Mouse (Mus musculus) hindbrain, embryonic 11.5 days (tissue): Measurements from ENCODE around the gene Sstr5. TPM values are rescaled to one million over a fixed set of nuclear protein-coding genes. Genes with fewer than 3 reads are reported as not detected.
A peak's percentile ranks its signal among the peaks of the same experiment; 100 is the strongest.

Experiments
- ATAC-seq: fragments of 200-750 bp; cut with Nextera tagmentation; 2 replicates; pipeline ENCODE4 v1.8.0; 2017; ENCODE audit warnings: mild to moderate bottlenecking, moderate TSS enrichment, moderate library complexity; ENCODE audit not compliant: low FRiP score
- DNase-seq: peaks from one replicate; pipeline ENCODE4 v3.0.0-alpha.2; 2015; ENCODE audit warnings: low spot score
- H3K27ac ChIP-seq: fragments of 300-500 bp; sonication (generic); 2 replicates; pipeline ENCODE4 v1.5.1; 2014; ENCODE audit warnings: mild to moderate bottlenecking, low read depth, low read length
- H3K27me3 ChIP-seq: fragments of 300-500 bp; sonication (generic); 2 replicates; pipeline ENCODE4 v1.6.1; 2014; ENCODE audit warnings: mild to moderate bottlenecking, low read length, moderate library complexity, mixed read lengths; ENCODE audit not compliant: control insufficient read depth, insufficient read depth
- H3K36me3 ChIP-seq: fragments of 300-500 bp; sonication (generic); 2 replicates; pipeline ENCODE4 v1.6.1; 2014; ENCODE audit warnings: mild to moderate bottlenecking, low read length, moderate library complexity, mixed read lengths; ENCODE audit not compliant: control insufficient read depth, insufficient read depth
- H3K4me1 ChIP-seq: fragments of 300-500 bp; sonication (generic); replicated peaks from 2 replicates; pipeline ENCODE4 v1.6.1; 2014; ENCODE audit warnings: low read length, mixed read lengths; ENCODE audit not compliant: control insufficient read depth, insufficient read depth
- H3K4me2 ChIP-seq: fragments of 300-500 bp; sonication (generic); replicated peaks from 2 replicates; pipeline ENCODE4 v1.6.1; 2014; ENCODE audit warnings: mild to moderate bottlenecking, low read depth, low read length
- H3K4me3 ChIP-seq: fragments of 300-500 bp; sonication (generic); 2 replicates; pipeline ENCODE4 v1.5.1; 2014; ENCODE audit warnings: low read depth, low read length
- H3K9ac ChIP-seq: fragments of 300-500 bp; sonication (generic); 2 replicates; pipeline ENCODE4 v1.6.1; 2014; ENCODE audit warnings: low read depth, low read length
- H3K9me3 ChIP-seq: fragments of 300-500 bp; sonication (generic); 2 replicates; pipeline ENCODE4 v1.6.1; 2016; ENCODE audit warnings: low read length; ENCODE audit not compliant: control insufficient read depth
- WGBS: fragments of 180-500 bp; shearing (Covaris S2); extraction: QIAGEN DNeasy Blood & Tissue Kit; methylation state at CpG from one replicate; pipeline ENCODE4 v1.1.7; 2014; 5-methylcytosine and 5-hydroxymethylcytosine counted together
- polyA plus RNA-seq: library from polyadenylated mRNA; unstranded; fragments of >200 nt; fragmentation: Nextera tagmentation; extraction: Ambion mirVana; gene quantifications from 2 replicates; pipeline ENCODE4 v1.2.1, GENCODE M21; 2014

Gene Sstr5
- polyA plus RNA-seq = 0.07 and 0.12 TPM in 2 replicates

GRCm38 (mm10) chr17:25497013-25497412, at the start of gene Sstr5:
TSS of gene Sstr5 (minus strand) at chr17:25497288.
- H3K4me3 ChIP-seq = peak within 1 kb of the TSS; percentile 28
- H3K27me3 ChIP-seq = peaks cover 19% of the 10 kb centered on the region
- no peak within 1 kb of the TSS for H3K9ac ChIP-seq
- H3K36me3 ChIP-seq = no peaks in the 10 kb centered on the region
- H3K4me2 ChIP-seq = peak within 1 kb of the TSS; percentile 58
- H3K4me1 ChIP-seq = peaks cover 7% of the 10 kb centered on the region
- no peak within 1 kb of the TSS for H3K27ac ChIP-seq
- peak; percentile 68 for DNase-seq
- no peak for ATAC-seq
- 2% methylated on average over 19 of the region's 28 CpGs for WGBS
- no peaks in the 10 kb centered on the region for H3K9me3 ChIP-seq

- Histone ChIP-seq H3K4me3 (no peak overlapping the region), H3K9me3 (no peaks in the 10 kb centered on the region), H3K9ac (no peak overlapping the region), H3K4me2 (no peak overlapping the region), H3K27ac (no peak overlapping the region), H3K36me3 (no peaks in the 10 kb centered on the region), H3K4me1 (peaks cover 3% of the 10 kb centered on the region; the same call in 1 of the 2 replicates), H3K27me3 (no peaks in the 10 kb centered on the region)
- DNase-seq (no peak), ATAC-seq (no peak)
- WGBS = 89% methylated on average over 4 of the region's 4 CpGs
Measured at GRCm38 (mm10) chr17:25541768-25542167, 44.7 kb upstream of the Sstr5 start.

- H3K27me3 ChIP-seq = no peaks in the 10 kb centered on the region
- H3K4me1 ChIP-seq = peaks cover 3% of the 10 kb centered on the region; the same call in 1 of the 2 replicates
- no peak overlapping the region for H3K27ac ChIP-seq
- H3K9me3 ChIP-seq = no peaks in the 10 kb centered on the region
- no peak overlapping the region for H3K9ac ChIP-seq
- H3K4me3 ChIP-seq = no peak overlapping the region
- WGBS = 83% methylated on average over 5 of the region's 5 CpGs
- DNase-seq (no peak), ATAC-seq (no peak)
- H3K4me2 ChIP-seq = no peak overlapping the region
- no peaks in the 10 kb centered on the region for H3K36me3 ChIP-seq
Measured at GRCm38 (mm10) chr17:25540731-25541130, 43.6 kb upstream of the Sstr5 start.

GRCm38 (mm10) chr17:25538945-25539875, 42.1 kb upstream of the Sstr5 start:
- Histone ChIP-seq H3K4me2 (0 out of 2 replicates have a peak overlapping the region, but pooled peaks have one; percentile 11), H3K36me3 (no peaks in the 10 kb centered on the region), H3K27ac (no peak overlapping the region; the same call in 1 of the 2 replicates), H3K9ac (peak overlapping the region; percentile 19; the same call in 1 of the 2 replicates), H3K4me1 (peaks cover 3% of the 10 kb centered on the region; the same call in 1 of the 2 replicates), H3K4me3 (no peak overlapping the region), H3K27me3 (no peaks in the 10 kb centered on the region), H3K9me3 (no peaks in the 10 kb centered on the region)
- 48% methylated on average over 27 of the region's 27 CpGs for WGBS
- DNase-seq (peak; percentile 36), ATAC-seq (no peak)

GRCm38 (mm10) chr17:25530357-25531022, 33.4 kb upstream of the Sstr5 start:
- Histone ChIP-seq H3K4me1 (no peaks in the 10 kb centered on the region), H3K4me3 (no peak overlapping the region), H3K36me3 (no peaks in the 10 kb centered on the region), H3K27ac (no peak overlapping the region), H3K27me3 (no peaks in the 10 kb centered on the region), H3K4me2 (no peak overlapping the region), H3K9me3 (no peaks in the 10 kb centered on the region), H3K9ac (no peak overlapping the region)
- DNase-seq (no peak), ATAC-seq (no peak)
- 73% methylated on average over 8 of the region's 8 CpGs for WGBS

- no peak overlapping the region for H3K4me2 ChIP-seq
- H3K4me1 ChIP-seq = no peaks in the 10 kb centered on the region
- WGBS = 87% methylated on average over 12 of the region's 12 CpGs
- H3K9me3 ChIP-seq = no peaks in the 10 kb centered on the region
- DNase-seq = no peak
- H3K27ac ChIP-seq = no peak overlapping the region
- H3K4me3 ChIP-seq = no peak overlapping the region
- no peak overlapping the region for H3K9ac ChIP-seq
- no peak for ATAC-seq
- no peaks in the 10 kb centered on the region for H3K27me3 ChIP-seq
- H3K36me3 ChIP-seq = no peaks in the 10 kb centered on the region
Measured at GRCm38 (mm10) chr17:25522080-25522479, 25.0 kb upstream of the Sstr5 start.

- whole genome bisulfite sequencing = 61% methylated on average over 9 of the region's 9 CpGs
- no peaks in the 10 kb centered on the region for H3K4me1 ChIP-seq
- H3K9me3 ChIP-seq = no peaks in the 10 kb centered on the region
- H3K4me3 ChIP-seq = no peak overlapping the region
- no peak overlapping the region for H3K27ac ChIP-seq
- DNase-seq (no peak), ATAC-seq (no peak)
- no peaks in the 10 kb centered on the region for H3K36me3 ChIP-seq
- H3K9ac ChIP-seq = no peak overlapping the region
- no peak overlapping the region for H3K4me2 ChIP-seq
- no peaks in the 10 kb centered on the region for H3K27me3 ChIP-seq
Measured at GRCm38 (mm10) chr17:25520492-25520891, 23.4 kb upstream of the Sstr5 start.

- H3K9ac ChIP-seq = no peak overlapping the region
- no peak overlapping the region for H3K27ac ChIP-seq
- no peaks in the 10 kb centered on the region for H3K36me3 ChIP-seq
- ATAC-seq = no peak
- no peak for DNase-seq
- H3K4me3 ChIP-seq = no peak overlapping the region
- H3K4me2 ChIP-seq = no peak overlapping the region
- H3K4me1 ChIP-seq = no peaks in the 10 kb centered on the region
- WGBS = 67% methylated on average over 5 of the region's 5 CpGs
- H3K9me3 ChIP-seq = no peaks in the 10 kb centered on the region
- no peaks in the 10 kb centered on the region for H3K27me3 ChIP-seq
Measured at GRCm38 (mm10) chr17:25519511-25519910, 22.4 kb upstream of the Sstr5 start.
